Mouse (Mus musculus): ENCODE data around the gene Vmn1r218. TPM values are rescaled to one million over a fixed set of nuclear protein-coding genes. Genes with fewer than 3 reads are reported as not detected.
"Not testable (repeated sequence)": the region's sequence is repeated elsewhere in the genome, so short reads cannot be mapped to it uniquely, and the experiment has no call there.

The Vmn1r218 gene
- not detected in 2 replicates for polyA plus RNA-seq (2012; rRNA removed)

DNA sequence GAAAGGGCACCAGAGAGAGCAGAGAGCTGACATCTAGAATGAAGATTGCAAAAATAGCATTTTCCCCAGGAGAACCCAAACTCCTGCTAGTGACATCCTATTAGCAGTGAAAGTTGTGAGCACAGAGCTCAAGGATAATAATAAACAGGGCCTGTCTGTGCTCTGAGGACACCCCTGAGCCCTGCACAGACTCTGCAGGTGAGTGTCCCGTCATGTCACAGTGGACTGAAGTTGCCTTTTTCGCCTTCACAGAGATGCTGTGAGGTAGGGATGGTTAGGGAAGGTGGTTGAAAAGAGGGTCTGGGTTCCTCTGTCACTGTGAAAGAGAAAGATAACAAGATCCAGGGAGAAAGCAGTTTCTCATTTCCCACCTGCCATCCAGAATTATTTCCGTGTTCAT is at the start of gene Vmn1r218:
TSS of gene Vmn1r218 (plus strand) at position 57 of the 400 bp plus-strand sequence.
- no peak for DNase-seq
- no peak for TF ChIP-seq POLR2A (IDR thresholded peaks at IDR 0.05; ENCODE audit: low read depth, low read length)
- 59% methylated on average over 3 of the region's 3 CpGs for WGBS
- Histone ChIP-seq H3K27ac (ENCODE audit: insufficient read depth, low read depth, low read length) (no peak within 1 kb of the TSS), H3K27me3 (replicated peaks; ENCODE audit: control insufficient read depth, insufficient read depth, low read length) (no peaks in the 10 kb centered on the region), H3K4me3 (ENCODE audit: insufficient read depth, low read depth, low read length) (no peak within 1 kb of the TSS), H3K4me1 (ENCODE audit: control insufficient read depth, insufficient read depth, low read length) (no peaks in the 10 kb centered on the region), H3K36me3 (ENCODE audit: control insufficient read depth, insufficient read depth, low read length) (no peaks in the 10 kb centered on the region)

DNA sequence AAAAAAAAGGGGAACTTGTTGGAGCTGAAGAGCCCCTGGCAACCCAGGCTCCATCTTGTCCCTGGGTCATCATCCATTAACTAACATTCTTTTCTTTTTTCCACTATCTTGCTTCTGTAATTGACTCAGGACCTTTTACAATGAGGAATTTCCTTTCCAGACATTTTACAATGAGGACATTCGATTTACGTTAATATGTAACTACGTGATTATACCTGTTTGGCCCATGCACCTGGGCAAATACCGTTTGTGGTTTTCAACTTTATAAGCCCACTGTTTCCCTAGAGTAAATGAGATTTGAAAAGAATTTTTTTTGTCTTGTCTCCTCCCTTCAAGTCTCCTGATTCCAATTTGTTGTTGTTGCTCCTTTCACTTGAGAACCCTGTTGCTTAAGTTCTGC is 38.6 kb upstream of the Vmn1r218 start:
- Histone ChIP-seq H3K4me1 (ENCODE audit: control insufficient read depth, insufficient read depth, low read length) (no peaks in the 10 kb centered on the region), H3K4me3 (ENCODE audit: insufficient read depth, low read depth, low read length) (no peak overlapping the region), H3K27me3 (replicated peaks; ENCODE audit: control insufficient read depth, insufficient read depth, low read length) (no peaks in the 10 kb centered on the region), H3K36me3 (ENCODE audit: control insufficient read depth, insufficient read depth, low read length) (no peaks in the 10 kb centered on the region), H3K27ac (ENCODE audit: insufficient read depth, low read depth, low read length) (no peak overlapping the region)
- 64% methylated on average over 4 of the region's 4 CpGs for WGBS
- no peak for DNase-seq
- TF ChIP-seq POLR2A (IDR thresholded peaks at IDR 0.05; ENCODE audit: low read depth, low read length) (no peak), CTCF (conservative IDR thresholded peaks at IDR 0.05; ENCODE audit: insufficient read depth, insufficient read length, low read depth, low read length) (no peak)

DNA sequence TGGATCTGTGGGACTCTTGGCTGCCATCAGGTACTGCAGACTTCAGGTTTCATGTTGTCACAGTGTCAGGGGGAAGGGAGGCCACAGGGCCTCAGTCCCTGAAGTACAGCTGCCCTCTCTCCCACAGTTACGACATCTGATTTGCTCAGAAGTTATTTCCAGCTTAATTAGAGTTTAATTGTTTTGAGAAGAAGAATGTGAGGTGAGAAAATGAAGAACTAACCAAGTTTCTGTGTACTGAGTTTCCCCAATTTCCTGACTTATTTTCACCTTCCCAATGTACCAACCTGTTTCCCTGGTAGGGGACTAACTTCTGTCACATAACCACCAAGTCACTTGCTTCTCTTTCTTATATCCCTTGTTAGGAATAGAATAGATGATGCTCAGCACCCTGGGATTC is 14.8 kb upstream of the Vmn1r218 start, which contains the start of gene Vmn1r217:
TSS of gene Vmn1r217 (minus strand) at position 101 of the 400 bp plus-strand sequence.
- WGBS, result 46% methylated on average over 1 of the region's 1 CpGs
- not testable (repeated sequence) for DNase-seq; H3K27me3 ChIP-seq (replicated peaks; ENCODE audit: control insufficient read depth, insufficient read depth, low read length); H3K27ac ChIP-seq (ENCODE audit: insufficient read depth, low read depth, low read length); H3K4me3 ChIP-seq (ENCODE audit: insufficient read depth, low read depth, low read length); H3K4me1 ChIP-seq (ENCODE audit: control insufficient read depth, insufficient read depth, low read length); H3K36me3 ChIP-seq (ENCODE audit: control insufficient read depth, insufficient read depth, low read length)

DNA sequence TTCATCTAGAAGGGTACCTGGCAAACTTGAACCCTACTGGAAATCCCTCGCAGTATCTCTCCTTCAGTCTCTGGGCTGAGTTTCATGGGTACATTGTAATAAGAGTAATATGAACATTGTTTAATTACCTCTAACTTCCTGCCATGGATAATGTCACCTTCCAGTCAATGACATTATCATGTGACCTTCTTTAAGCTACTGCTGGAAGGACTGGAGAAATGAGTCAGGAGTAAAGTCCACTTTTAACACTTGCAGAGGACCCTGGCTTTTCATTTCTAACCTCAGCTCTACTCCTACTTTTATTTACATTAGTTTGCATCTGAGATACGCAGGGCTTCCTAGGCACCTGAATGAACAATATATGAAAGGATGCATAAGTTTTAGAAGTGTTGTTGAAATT is 12.3 kb upstream of the Vmn1r218 start:
- no peak for DNase-seq
- WGBS, result 86% methylated on average over 2 of the region's 2 CpGs
- Histone ChIP-seq H3K4me3 (ENCODE audit: insufficient read depth, low read depth, low read length) (no peak overlapping the region), H3K27ac (ENCODE audit: insufficient read depth, low read depth, low read length) (no peak overlapping the region), H3K27me3 (replicated peaks; ENCODE audit: control insufficient read depth, insufficient read depth, low read length) (no peaks in the 10 kb centered on the region), H3K4me1 (ENCODE audit: control insufficient read depth, insufficient read depth, low read length) (no peaks in the 10 kb centered on the region), H3K36me3 (ENCODE audit: control insufficient read depth, insufficient read depth, low read length) (no peaks in the 10 kb centered on the region)
- TF ChIP-seq CTCF (conservative IDR thresholded peaks at IDR 0.05; ENCODE audit: insufficient read depth, insufficient read length, low read depth, low read length) (no peak), POLR2A (IDR thresholded peaks at IDR 0.05; ENCODE audit: low read depth, low read length) (no peak)

DNA sequence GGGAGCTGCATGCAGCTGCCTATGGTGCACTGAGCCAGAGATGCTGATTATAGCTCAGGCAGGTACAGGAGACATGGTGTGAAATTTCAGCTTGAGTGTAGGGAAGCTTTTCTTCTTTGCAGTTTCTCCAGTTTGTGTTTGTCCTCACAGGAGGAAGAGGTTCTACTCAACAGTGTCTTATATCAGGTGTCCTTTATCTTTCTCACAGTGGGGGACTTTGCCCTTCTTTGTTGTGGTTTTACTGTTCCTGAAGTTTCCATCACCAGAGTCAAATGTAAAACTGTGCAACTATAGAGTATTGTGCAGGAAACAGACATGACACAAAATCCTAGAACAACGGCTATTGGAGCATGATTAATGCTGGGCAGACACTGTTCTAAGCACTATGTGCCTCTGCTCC is 546 bp downstream of the Vmn1r218 start:
- Histone ChIP-seq H3K27me3 (replicated peaks; ENCODE audit: control insufficient read depth, insufficient read depth, low read length) (no peaks in the 10 kb centered on the region), H3K4me1 (ENCODE audit: control insufficient read depth, insufficient read depth, low read length) (no peaks in the 10 kb centered on the region), H3K27ac (ENCODE audit: insufficient read depth, low read depth, low read length) (no peak overlapping the region), H3K4me3 (ENCODE audit: insufficient read depth, low read depth, low read length) (no peak overlapping the region), H3K36me3 (ENCODE audit: control insufficient read depth, insufficient read depth, low read length) (no peaks in the 10 kb centered on the region)
- TF ChIP-seq POLR2A (IDR thresholded peaks at IDR 0.05; ENCODE audit: low read depth, low read length) (no peak), CTCF (conservative IDR thresholded peaks at IDR 0.05; ENCODE audit: insufficient read depth, insufficient read length, low read depth, low read length) (no peak)
- DNase-seq, result no peak
- WGBS, result 50% methylated on average over 1 of the region's 1 CpGs

DNA sequence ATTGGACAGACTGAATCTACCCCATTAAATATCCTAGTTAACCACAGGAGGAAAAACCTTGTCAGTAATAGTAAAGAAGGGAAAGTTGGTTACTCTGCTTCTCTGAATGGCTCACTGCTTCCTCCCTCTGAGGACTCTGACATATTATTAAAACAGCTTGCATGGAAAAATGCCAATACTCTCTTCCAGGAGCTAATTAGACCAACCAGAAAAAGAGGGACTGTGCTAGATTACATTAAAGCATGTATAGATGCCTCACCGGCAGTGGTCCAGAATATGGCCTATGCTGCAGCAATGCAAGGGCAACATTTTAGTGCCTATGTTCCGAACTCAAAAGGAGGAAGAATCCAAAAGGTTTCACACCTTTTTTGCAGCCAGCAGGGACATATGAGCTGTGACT is 5.9 kb downstream of the Vmn1r218 start:
- H3K4me1 ChIP-seq (ENCODE audit: control insufficient read depth, insufficient read depth, low read length), result no peaks in the 10 kb centered on the region
- no peaks in the 10 kb centered on the region for H3K36me3 ChIP-seq (ENCODE audit: control insufficient read depth, insufficient read depth, low read length)
- no peak overlapping the region for H3K4me3 ChIP-seq (ENCODE audit: insufficient read depth, low read depth, low read length)
- TF ChIP-seq CTCF (conservative IDR thresholded peaks at IDR 0.05; ENCODE audit: insufficient read depth, insufficient read length, low read depth, low read length), result no peak
- TF ChIP-seq POLR2A (IDR thresholded peaks at IDR 0.05; ENCODE audit: low read depth, low read length), result no peak
- no peak overlapping the region for H3K27ac ChIP-seq (ENCODE audit: insufficient read depth, low read depth, low read length)
- no peak for DNase-seq
- H3K27me3 ChIP-seq (replicated peaks; ENCODE audit: control insufficient read depth, insufficient read depth, low read length), result no peaks in the 10 kb centered on the region
- WGBS, result 92% methylated on average over 2 of the region's 2 CpGs

DNA sequence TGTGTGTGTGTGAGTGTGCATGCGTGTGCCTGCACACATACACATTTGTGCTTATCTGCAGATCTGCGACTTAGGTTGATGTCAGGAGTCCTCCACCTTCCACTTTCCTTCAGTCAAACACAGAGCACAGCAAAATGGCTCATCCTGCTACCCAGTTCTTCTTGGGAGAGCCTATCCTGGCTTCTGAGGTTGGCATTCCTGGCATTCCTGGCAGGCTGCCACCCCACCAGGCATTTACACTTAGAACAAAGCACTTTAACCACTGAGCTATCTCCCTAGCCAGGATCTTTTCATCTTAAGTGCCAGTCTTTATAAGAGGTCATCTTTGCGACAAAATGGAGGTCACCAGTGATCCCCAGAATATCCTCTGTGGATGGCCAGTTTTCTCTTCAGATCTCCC is 24.9 kb downstream of the Vmn1r218 start:
- 72% methylated on average over 3 of the region's 3 CpGs for WGBS
- no peak for TF ChIP-seq CTCF (conservative IDR thresholded peaks at IDR 0.05; ENCODE audit: insufficient read depth, insufficient read length, low read depth, low read length)
- TF ChIP-seq POLR2A (IDR thresholded peaks at IDR 0.05; ENCODE audit: low read depth, low read length), result no peak
- peak; percentile 60 for DNase-seq
- Histone ChIP-seq H3K36me3 (ENCODE audit: control insufficient read depth, insufficient read depth, low read length) (no peaks in the 10 kb centered on the region), H3K27ac (ENCODE audit: insufficient read depth, low read depth, low read length) (no peak overlapping the region), H3K4me3 (ENCODE audit: insufficient read depth, low read depth, low read length) (no peak overlapping the region), H3K4me1 (ENCODE audit: control insufficient read depth, insufficient read depth, low read length) (no peaks in the 10 kb centered on the region), H3K27me3 (replicated peaks; ENCODE audit: control insufficient read depth, insufficient read depth, low read length) (no peaks in the 10 kb centered on the region)

DNA sequence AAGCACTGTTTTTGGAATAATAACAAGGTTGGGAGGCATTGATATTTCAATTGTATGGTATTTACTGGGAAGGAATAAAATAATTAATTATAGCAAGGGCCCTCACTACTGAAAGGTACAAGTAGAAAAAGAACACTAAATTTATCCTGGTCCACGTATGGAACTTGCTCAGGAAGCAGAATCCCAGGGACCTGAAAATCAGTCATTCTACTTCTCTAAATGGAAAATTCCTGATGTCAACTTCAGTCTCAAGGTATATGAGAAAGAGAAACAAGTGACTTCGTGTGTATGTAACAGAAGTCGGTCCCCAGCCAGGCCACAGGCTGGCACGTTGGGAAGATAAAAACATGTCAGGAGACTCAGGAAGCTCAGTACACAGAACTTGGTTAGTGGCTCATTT is 26.1 kb downstream of the Vmn1r218 start, which contains the start of gene Vmn1r219:
TSS of gene Vmn1r219 (plus strand) at position 301 of the 400 bp plus-strand sequence.
- 74% methylated on average over 4 of the region's 4 CpGs for WGBS

DNA sequence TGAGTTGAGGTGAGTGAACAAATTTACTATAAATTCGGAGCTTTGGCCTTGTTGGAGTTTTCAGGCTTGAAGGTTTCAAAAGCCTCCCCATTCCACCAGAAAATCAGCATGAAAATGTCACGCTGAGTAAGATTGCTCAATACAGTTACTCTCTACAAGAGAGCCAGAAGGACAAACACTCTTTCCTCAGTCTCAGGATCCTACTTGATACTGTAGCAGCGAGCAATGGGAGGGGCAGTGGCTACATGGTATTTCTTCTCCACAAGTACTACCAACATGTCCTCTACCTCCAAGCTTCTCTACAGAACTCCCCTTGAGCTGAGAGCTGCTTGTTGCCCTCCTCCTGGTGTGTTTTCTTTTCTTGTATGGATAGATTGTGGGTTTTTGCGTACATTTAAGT is 33.5 kb downstream of the Vmn1r218 start:
- not testable (repeated sequence) for H3K36me3 ChIP-seq (ENCODE audit: control insufficient read depth, insufficient read depth, low read length); H3K4me3 ChIP-seq (ENCODE audit: insufficient read depth, low read depth, low read length); H3K27ac ChIP-seq (ENCODE audit: insufficient read depth, low read depth, low read length); DNase-seq; H3K27me3 ChIP-seq (replicated peaks; ENCODE audit: control insufficient read depth, insufficient read depth, low read length); H3K4me1 ChIP-seq (ENCODE audit: control insufficient read depth, insufficient read depth, low read length)
- 81% methylated on average over 4 of the region's 4 CpGs for WGBS

More for the DNA sequence above, 26.1 kb downstream of the Vmn1r218 start, which contains the start of gene Vmn1r219:
- no peak within 1 kb of the TSS for H3K4me3 ChIP-seq (ENCODE audit: insufficient read depth, low read depth, low read length)
- no peak within 1 kb of the TSS for H3K27ac ChIP-seq (ENCODE audit: insufficient read depth, low read depth, low read length)
- DNase-seq, result no peak
- H3K27me3 ChIP-seq (replicated peaks; ENCODE audit: control insufficient read depth, insufficient read depth, low read length), result no peaks in the 10 kb centered on the region
- H3K4me1 ChIP-seq (ENCODE audit: control insufficient read depth, insufficient read depth, low read length), result no peaks in the 10 kb centered on the region
- no peak for TF ChIP-seq CTCF (conservative IDR thresholded peaks at IDR 0.05; ENCODE audit: insufficient read depth, insufficient read length, low read depth, low read length)
- no peak for TF ChIP-seq POLR2A (IDR thresholded peaks at IDR 0.05; ENCODE audit: low read depth, low read length)
- H3K36me3 ChIP-seq (ENCODE audit: control insufficient read depth, insufficient read depth, low read length), result no peaks in the 10 kb centered on the region

Data from kidney, adult 2 months (tissue).